Mouse (Mus musculus) heart, postnatal 0 days (tissue): ENCODE measurements around the gene Wscd1.

Experiments used
- CTCF ChIP-seq: IDR thresholded peaks from 2 replicates; pipeline ENCODE4 v1.5.1; 2016; ENCODE audit warnings: antibody characterized with exemption, control low read depth, low read depth
- EP300 ChIP-seq: IDR thresholded peaks from 2 replicates; pipeline ENCODE4 v1.6.1; 2016; ENCODE audit warnings: antibody characterized with exemption, low read depth

GRCm38 (mm10) chr11:71790227-71790626, 40.5 kb downstream of the Wscd1 start:
- TF ChIP-seq CTCF (peak; percentile 31), EP300 (no peak)
